10 mouse cellular contexts compared by ENCODE assay signal in genomic region chr6:88235983-88236382, GRCm38 (mm10). TPM values are rescaled to one million over a fixed set of nuclear protein-coding genes. Genes with fewer than 3 reads are reported as not detected.
DNase-seq lines count a peak whose midpoint lies in the region; ATAC-seq lines count a peak whose summit lies in the region.
"Had no signal": no experiment of that assay in that cellular context is flagged by ENCODE, and none has a peak within 500 bp of the region (broad histone marks: within the 10 kb centered on the region; RNA-seq: fewer than 3 reads in every experiment).

No protein-coding gene starts in this region.

- intact Hi-C loops in heart, postnatal 14 days (cut with DNase I), result no loop called here
- intact Hi-C loops in left cerebral cortex, postnatal 10 days (cut with DNase I), result no loop called here

- peak overlapping the region; percentile 24; the same call in 1 of the 2 replicates for H3K4me3 ChIP-seq in heart, embryonic 12.5 days
- H3K4me3 ChIP-seq in hindbrain, embryonic 11.5 days (ENCODE audit: low read depth, low read length), result peak overlapping the region; percentile 17
- H3K4me3 ChIP-seq in midbrain, embryonic 14.5 days (replicated peaks; ENCODE audit: low read depth, low read length), result no peak overlapping the region

- no peaks in the 10 kb centered on the region for H3K9me3 ChIP-seq in heart, embryonic 12.5 days (replicated peaks)
- H3K9me3 ChIP-seq in hindbrain, embryonic 11.5 days (ENCODE audit: control insufficient read depth, low read length), result no peaks in the 10 kb centered on the region
- no peaks in the 10 kb centered on the region for H3K9me3 ChIP-seq in midbrain, embryonic 14.5 days (ENCODE audit: control insufficient read depth, low read length)

- H3K27ac ChIP-seq in heart, embryonic 12.5 days (ENCODE audit: poor library complexity, severe bottlenecking), result no peak overlapping the region
- H3K27ac ChIP-seq in hindbrain, embryonic 11.5 days (ENCODE audit: low read depth, low read length), result 0 out of 2 replicates have a peak overlapping the region, but pooled peaks have one; percentile 17
- peak overlapping the region; percentile 49; the same call in 1 of the 2 replicates for H3K27ac ChIP-seq in midbrain, embryonic 14.5 days (replicated peaks; ENCODE audit: low read depth, low read length)

- peaks cover 88% of the 10 kb centered on the region for H3K27me3 ChIP-seq in heart, embryonic 12.5 days (replicated peaks)
- peaks cover 22% of the 10 kb centered on the region for H3K27me3 ChIP-seq in hindbrain, embryonic 11.5 days (ENCODE audit: control insufficient read depth, insufficient read depth, low read length)
- H3K27me3 ChIP-seq in midbrain, embryonic 14.5 days (ENCODE audit: control insufficient read depth, insufficient read depth, low read length), result peaks cover 5% of the 10 kb centered on the region; the same call in 1 of the 2 replicates

- peaks cover 16% of the 10 kb centered on the region for H3K4me1 ChIP-seq in heart, embryonic 12.5 days (replicated peaks)
- H3K4me1 ChIP-seq in hindbrain, embryonic 11.5 days (replicated peaks; ENCODE audit: control insufficient read depth, insufficient read depth, low read length), result peaks cover 13% of the 10 kb centered on the region
- H3K4me1 ChIP-seq in midbrain, embryonic 14.5 days (ENCODE audit: control insufficient read depth, insufficient read depth, low read length), result peaks cover 10% of the 10 kb centered on the region; the same call in 1 of the 2 replicates

- H3K36me3 ChIP-seq in heart, embryonic 12.5 days, result no peaks in the 10 kb centered on the region
- no peaks in the 10 kb centered on the region for H3K36me3 ChIP-seq in hindbrain, embryonic 11.5 days (ENCODE audit: control insufficient read depth, insufficient read depth, low read length)
- no peaks in the 10 kb centered on the region for H3K36me3 ChIP-seq in midbrain, embryonic 14.5 days (ENCODE audit: control insufficient read depth, insufficient read depth, low read length)

- H3K4me2 ChIP-seq in heart, embryonic 12.5 days, result peak overlapping the region; percentile 62
- H3K4me2 ChIP-seq in hindbrain, embryonic 11.5 days (replicated peaks; ENCODE audit: low read depth, low read length), result peak overlapping the region; percentile 45
- H3K4me2 ChIP-seq in midbrain, embryonic 14.5 days (ENCODE audit: low read length), result peak overlapping the region; percentile 46

- DNase-seq in heart, postnatal 14 days, result no peak
- peak; percentile 51 for DNase-seq in ZHBTc4 (ENCODE audit: low read depth, low spot score)
- DNase-seq in hindbrain, embryonic 11.5 days (ENCODE audit: low spot score), result peak; percentile 70
- peak; percentile 72 for DNase-seq in midbrain, embryonic 14.5 days
- no peak for DNase-seq in thymus, postnatal 10 days (ENCODE audit: low spot score in 2 of 2)
- no peak for DNase-seq in left cerebral cortex, postnatal 10 days (ENCODE audit: extremely low spot score in 1 of 2, low spot score in 2 of 2)
- DNase-seq in layer of hippocampus, adult 18-20 months (ENCODE audit: low spot score in 2 of 2), result no peak
- DNase-seq: adrenal gland, postnatal 36 days; kidney, postnatal 25 days had no signal

- no peak for ATAC-seq in heart, embryonic 12.5 days (ENCODE audit: insufficient number of reproducible peaks, low FRiP score)
- ATAC-seq in hindbrain, embryonic 11.5 days (ENCODE audit: low FRiP score), result peak; percentile 88
- peak; percentile 74 for ATAC-seq in midbrain, embryonic 14.5 days (ENCODE audit: low FRiP score, low TSS enrichment)

- WGBS in heart, embryonic 12.5 days, result 3% methylated on average over 17 of the region's 17 CpGs
- under 1% methylated on average over 15 of the region's 17 CpGs for WGBS in hindbrain, embryonic 11.5 days
- WGBS in midbrain, embryonic 14.5 days, result 2% methylated on average over 17 of the region's 17 CpGs

- peak overlapping the region; percentile 44 for H3K9ac ChIP-seq in heart, embryonic 12.5 days
- 0 out of 2 replicates have a peak overlapping the region, but pooled peaks have one; percentile 16 for H3K9ac ChIP-seq in hindbrain, embryonic 11.5 days (ENCODE audit: low read depth, low read length)
- H3K9ac ChIP-seq in midbrain, embryonic 14.5 days (replicated peaks; ENCODE audit: low read length), result no peak overlapping the region; the same call in 1 of the 2 replicates

RNA-seq across cellular contexts. Expression of gene Dnajb8, which starts 13.9 kb away (rescaled TPM):
- not detected in 2 replicates for polyA plus RNA-seq in heart, embryonic 12.5 days (2016; fragmentation: Nextera tagmentation; extraction: Ambion mirVana)
- total RNA-seq in heart, postnatal 14 days (2021), result not detected
- polyA plus RNA-seq in hindbrain, embryonic 11.5 days (2014; fragmentation: Nextera tagmentation; extraction: Ambion mirVana), result not detected in 2 replicates
- not detected in 2 replicates for polyA plus RNA-seq in midbrain, embryonic 14.5 days (2014; fragmentation: Nextera tagmentation; extraction: Ambion mirVana)
- not detected for total RNA-seq in left cerebral cortex, postnatal 10 days (2021)
- total RNA-seq in layer of hippocampus, adult 18-20 months (2021), result not detected
- total RNA-seq: adrenal gland, postnatal 36 days had no signal

RNA-seq across cellular contexts. Expression of gene Gata2, which starts 42.3 kb away (rescaled TPM):
- polyA plus RNA-seq in heart, embryonic 12.5 days (2016; fragmentation: Nextera tagmentation; extraction: Ambion mirVana), result 20.8 and 21.3 TPM in 2 replicates
- 10 to 100 TPM; 21.4 to 23.7 TPM for total RNA-seq in heart, postnatal 14 days (2021)
- 18.2 and 26.3 TPM in 2 replicates for polyA plus RNA-seq in hindbrain, embryonic 11.5 days (2014; fragmentation: Nextera tagmentation; extraction: Ambion mirVana)
- polyA plus RNA-seq in midbrain, embryonic 14.5 days (2014; fragmentation: Nextera tagmentation; extraction: Ambion mirVana), result 15.4 and 23.0 TPM in 2 replicates
- 1 to 10 TPM; 3.2 to 6.4 TPM for total RNA-seq in left cerebral cortex, postnatal 10 days (2021)
- 1 to 10 TPM; 5.0 to 5.9 TPM for total RNA-seq in layer of hippocampus, adult 18-20 months (2021)

Comparison
In these comparisons a context has a peak if more than half of its experiments do, and no peak if none do; other contexts are left out.
1. DNase-seq: peak in ZHBTc4 (single experiment), hindbrain, embryonic 11.5 days (single experiment) and midbrain, embryonic 14.5 days (single experiment); none in heart, postnatal 14 days (0 of 2), thymus, postnatal 10 days (0 of 2), left cerebral cortex, postnatal 10 days (0 of 2) and layer of hippocampus, adult 18-20 months (0 of 2).
2. Peak in every context shown above with its lines, with median percentiles within 50 percentile points of each other: H3K4me2 ChIP-seq.